Mouse (Mus musculus) left cerebral cortex, postnatal 14 days (tissue): ENCODE results near the gene Usp30. TPM values are rescaled to one million over a fixed set of nuclear protein-coding genes. Genes with fewer than 3 reads are reported as not detected.
A peak's percentile ranks its signal among the peaks of the same experiment; 100 is the strongest.

Experiments used
- DNase-seq, 2 experiments: peaks; one replicate each; pipeline ENCODE4 v3.0.0; 2021 to 2022; ENCODE audit warnings: low spot score in 2 of 2, mixed read lengths in 1 of 2
- intact Hi-C: fragments of 180-260 bp; cut with DNase I; formaldehyde crosslinking; loops from one replicate; pipeline ENCODE4 v1.15.1; 2025
- total RNA-seq, 2 experiments: library from RNA; stranded (reverse); gene quantifications; 2 replicates each; pipeline ENCODE4 v1.2.3; 2021

The Usp30 gene
- total RNA-seq, 2 experiments from 2014 or later: 29.6 to 34.6 TPM

GRCm38 (mm10) chr5:114057129-114057731 is 8.0 kb upstream of the Usp30 start:
- peak in 1 of 2 experiments; percentile 29 for DNase-seq
- intact Hi-C loops: no loop called here

GRCm38 (mm10) chr5:114061675-114062074 is 3.6 kb upstream of the Usp30 start:
- DNase-seq: no peak

DNA sequence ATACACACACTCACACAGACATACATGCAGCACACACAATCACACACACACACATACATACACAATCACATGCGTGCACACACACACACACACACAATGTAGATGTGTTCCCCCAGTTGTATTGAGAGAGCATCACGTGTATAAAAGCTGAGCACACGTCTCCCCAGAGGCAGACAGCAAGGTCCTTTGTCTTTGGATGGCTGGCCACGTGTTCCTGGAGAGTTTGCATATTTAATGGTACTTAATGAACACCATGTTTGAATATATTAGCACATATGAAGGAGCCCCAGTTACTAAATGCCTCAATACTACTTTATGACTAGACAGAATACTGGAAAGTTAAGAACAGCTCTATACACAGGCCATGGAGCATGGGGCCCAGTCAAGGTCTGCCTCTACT is 1.3 kb upstream of the Usp30 start:
- no peak for DNase-seq
- intact Hi-C loops: no loop called here

More at GRCm38 (mm10) chr5:114061675-114062074, 3.6 kb upstream of the Usp30 start:
- intact Hi-C loops: no loop called here

GRCm38 (mm10) chr5:114066601-114067000 is 1.3 kb downstream of the Usp30 start:
- DNase-seq: no peak
- intact Hi-C loops: no loop called here

GRCm38 (mm10) chr5:114067543-114067942 is 2.3 kb downstream of the Usp30 start:
- no peak for DNase-seq
- intact Hi-C loops: no loop called here

DNA sequence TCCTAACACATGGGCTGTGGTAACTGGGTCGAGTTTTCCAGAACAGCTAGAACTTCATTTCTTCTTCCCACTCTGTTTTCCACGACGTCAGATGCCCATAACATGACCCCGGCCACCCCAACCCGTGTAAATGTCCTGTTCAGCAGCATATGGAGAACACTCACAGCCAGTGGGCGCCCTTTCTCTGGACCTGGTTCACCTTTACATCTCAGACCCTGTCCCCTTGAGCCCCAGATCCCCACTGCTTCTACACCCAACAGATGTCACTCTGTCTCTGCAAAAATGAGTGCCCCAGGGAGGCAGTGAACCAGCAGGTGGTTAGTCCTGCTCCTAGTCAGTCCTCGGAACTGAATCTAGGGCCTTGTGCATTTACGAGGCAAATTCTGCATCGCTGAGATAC is 2.7 kb downstream of the Usp30 start:
- intact Hi-C loops: no loop called here
- no peak for DNase-seq

DNA sequence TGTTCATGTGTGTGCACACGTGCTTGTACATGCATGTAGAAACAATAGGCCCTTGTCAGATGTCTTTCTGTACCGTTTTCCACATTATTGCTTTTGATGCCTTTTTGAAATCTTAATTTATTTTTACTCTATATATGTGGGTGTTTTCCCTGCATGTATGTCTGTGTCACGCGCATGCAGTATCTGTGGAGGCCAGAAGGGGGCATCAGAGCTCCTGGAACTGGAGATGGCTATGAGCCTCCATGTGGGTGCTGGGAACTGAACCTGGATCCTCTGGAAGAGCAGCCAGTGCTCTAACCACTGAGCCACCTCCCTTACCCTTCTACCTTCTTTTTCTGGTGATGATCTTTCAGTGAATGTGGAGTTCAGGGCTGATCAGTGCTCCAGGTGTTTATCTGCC is 5.6 kb downstream of the Usp30 start:
- intact Hi-C loops: no loop called here
- no peak for DNase-seq

DNA sequence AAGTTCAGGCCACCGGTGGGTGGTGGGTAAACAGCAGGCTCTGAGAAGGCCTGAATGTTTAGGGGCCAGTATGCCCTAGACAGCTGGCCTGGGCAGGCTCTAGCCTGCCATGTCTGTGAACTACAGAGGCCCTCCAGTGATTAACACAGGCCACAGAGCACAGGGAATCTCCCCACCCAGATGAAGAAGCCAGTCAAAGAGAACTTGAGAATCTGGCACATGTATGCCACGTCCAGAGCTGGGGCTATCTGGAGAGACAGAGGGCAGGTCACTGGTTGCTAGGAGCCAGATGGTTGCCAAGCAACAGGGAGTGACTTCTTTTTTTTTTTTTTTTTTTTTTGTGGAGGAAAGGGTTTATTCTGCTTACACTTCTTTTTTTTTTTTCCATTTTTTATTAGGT is 7.0 kb downstream of the Usp30 start:
- DNase-seq: no peak
- intact Hi-C loops: no loop called here

GRCm38 (mm10) chr5:114077009-114077408 is 11.7 kb downstream of the Usp30 start:
- intact Hi-C loops: no loop called here
- DNase-seq: no peak

- no peak for DNase-seq
- intact Hi-C loops: no loop called here
Observed at GRCm38 (mm10) chr5:114085501-114085900, 20.2 kb downstream of the Usp30 start.

- peak; percentile 34 to 60 for DNase-seq
- intact Hi-C loops: no loop called here
Observed at GRCm38 (mm10) chr5:114087875-114088480, 22.7 kb downstream of the Usp30 start.

- intact Hi-C loops: no loop called here
- no peak for DNase-seq
Observed at GRCm38 (mm10) chr5:114090421-114091013, 25.3 kb downstream of the Usp30 start.

- DNase-seq: peak; percentile 77 to 80
- intact Hi-C loops: no loop called here
Observed at GRCm38 (mm10) chr5:114091057-114091807, 26.0 kb downstream of the Usp30 start, which contains the start of gene Svop. Svop (minus strand) TSS chr5:114091570.

- DNase-seq: peak; percentile 94 to 95
- intact Hi-C loops: no loop called here
Observed at GRCm38 (mm10) chr5:114099709-114100389, 34.6 kb downstream of the Usp30 start.

- intact Hi-C loops: no loop called here
- DNase-seq: no peak
Observed at GRCm38 (mm10) chr5:114100390-114101099, 35.3 kb downstream of the Usp30 start.

DNA sequence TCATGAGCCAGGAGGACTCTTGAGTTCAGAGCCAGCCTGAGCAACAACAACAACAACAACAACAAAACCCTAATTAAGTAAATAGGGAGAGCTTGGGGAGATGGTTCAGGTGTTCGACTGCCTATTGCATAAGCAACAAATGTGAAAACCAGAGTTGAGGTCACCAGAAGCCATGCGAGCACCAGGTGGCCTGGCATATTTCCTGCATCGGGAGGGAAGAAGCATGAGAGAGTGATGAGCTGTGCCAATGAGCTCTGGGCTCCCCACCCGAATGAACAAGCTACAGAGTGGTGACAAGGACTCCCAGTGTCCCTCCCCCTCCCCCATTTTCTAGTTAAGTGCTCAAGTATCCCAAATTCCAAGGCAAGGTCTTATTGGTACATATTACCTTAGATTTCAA is 36.6 kb downstream of the Usp30 start:
- intact Hi-C loops: no loop called here
- no peak for DNase-seq

GRCm38 (mm10) chr5:114102807-114103206 is 37.5 kb downstream of the Usp30 start:
- no peak for DNase-seq
- intact Hi-C loops: no loop called here

GRCm38 (mm10) chr5:114106391-114106935 is 41.2 kb downstream of the Usp30 start:
- intact Hi-C loops: no loop called here
- DNase-seq: no peak

DNA sequence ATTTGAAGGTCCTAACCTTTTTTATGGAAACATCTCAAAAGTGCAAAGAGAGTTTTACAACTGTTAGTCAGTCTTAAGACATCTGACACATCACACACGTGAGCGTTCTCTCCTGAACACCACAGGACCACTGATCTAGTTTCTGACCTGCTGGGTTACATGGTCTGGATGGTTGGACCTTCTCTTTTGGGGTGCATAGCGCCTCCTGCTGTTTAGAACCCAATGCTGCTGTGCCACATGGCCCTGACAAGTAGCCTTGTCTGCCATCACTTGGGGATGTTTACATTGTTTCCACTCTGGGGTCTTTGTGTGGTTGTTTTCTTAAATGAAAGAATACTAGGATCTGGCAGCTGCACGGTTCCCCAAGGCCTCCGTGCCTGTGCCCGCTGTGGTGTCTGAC is 48.1 kb downstream of the Usp30 start:
- DNase-seq: no peak
- intact Hi-C loops: no loop called here
